Mouse (Mus musculus) c-Kit-positive CD71-positive TER-119-positive erythroid progenitor cells, embryonic 14.5 days (primary cell): ENCODE data around the gene Usp48.

ENCODE experiments used
- DNase-seq: peaks from one replicate; pipeline ENCODE4 v3.0.0-alpha.2; 2013; ENCODE audit warnings: low spot score

The Usp48 gene

DNA sequence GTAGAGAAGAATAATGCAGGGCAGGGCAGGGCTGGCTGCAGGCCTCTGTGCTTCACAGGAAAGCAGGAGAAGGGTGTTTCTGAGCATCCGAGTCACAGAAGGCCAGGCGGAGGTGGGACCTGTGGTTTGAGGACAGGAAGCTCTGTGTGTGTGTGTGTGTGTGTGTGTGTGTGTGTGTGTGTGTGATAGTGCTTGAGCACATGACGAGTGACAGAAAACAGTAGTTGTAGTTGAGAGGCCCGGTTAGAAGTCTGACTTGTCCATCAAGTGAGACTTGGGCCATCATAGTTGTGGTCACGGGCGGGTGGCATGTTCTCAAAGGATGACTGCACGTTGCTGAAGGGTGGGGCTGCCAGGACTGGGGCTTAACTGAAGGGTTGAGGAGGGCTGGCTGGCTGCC is 16.1 kb downstream of the Usp48 start:
- DNase-seq: no peak

DNA sequence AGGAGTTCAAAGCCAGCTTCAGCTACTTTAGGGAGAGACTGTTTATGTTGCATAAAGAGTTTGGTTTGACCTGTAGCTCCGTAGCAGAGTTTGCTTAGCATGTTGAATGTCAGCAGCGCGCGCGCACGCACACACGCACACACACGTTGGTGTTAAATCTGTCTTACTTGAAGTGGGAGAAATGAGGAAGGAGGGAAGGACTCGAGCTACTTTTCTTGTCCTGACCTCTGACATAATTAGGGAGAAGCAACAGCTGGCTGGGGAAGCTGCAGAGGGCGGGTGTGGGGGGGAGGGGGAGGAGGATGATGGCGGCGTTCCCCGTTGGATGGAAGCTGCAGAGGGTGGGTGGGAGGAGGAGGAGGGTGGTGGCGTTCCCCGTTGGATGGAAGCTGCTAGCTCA is 16.7 kb downstream of the Usp48 start:
- DNase-seq: no peak

DNA sequence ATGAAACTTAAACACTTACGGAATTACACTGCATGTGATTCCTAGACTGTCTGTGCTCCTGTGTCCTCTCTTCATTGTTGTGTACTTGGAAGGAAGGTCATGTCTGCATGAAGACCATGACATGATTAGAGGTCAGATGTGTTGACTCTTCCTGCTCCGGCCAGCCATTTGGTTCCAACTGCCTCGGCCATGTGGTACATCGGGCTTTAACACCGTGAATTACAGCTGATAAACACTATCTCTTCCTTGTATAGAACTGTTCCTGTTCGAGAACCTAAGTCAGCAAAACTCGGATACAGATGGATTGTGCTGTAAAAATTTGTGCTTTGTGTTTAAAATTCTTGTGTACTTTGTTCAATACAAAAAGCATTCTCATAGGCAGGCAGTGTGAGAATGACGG is 29.3 kb downstream of the Usp48 start:
- no peak for DNase-seq

DNA sequence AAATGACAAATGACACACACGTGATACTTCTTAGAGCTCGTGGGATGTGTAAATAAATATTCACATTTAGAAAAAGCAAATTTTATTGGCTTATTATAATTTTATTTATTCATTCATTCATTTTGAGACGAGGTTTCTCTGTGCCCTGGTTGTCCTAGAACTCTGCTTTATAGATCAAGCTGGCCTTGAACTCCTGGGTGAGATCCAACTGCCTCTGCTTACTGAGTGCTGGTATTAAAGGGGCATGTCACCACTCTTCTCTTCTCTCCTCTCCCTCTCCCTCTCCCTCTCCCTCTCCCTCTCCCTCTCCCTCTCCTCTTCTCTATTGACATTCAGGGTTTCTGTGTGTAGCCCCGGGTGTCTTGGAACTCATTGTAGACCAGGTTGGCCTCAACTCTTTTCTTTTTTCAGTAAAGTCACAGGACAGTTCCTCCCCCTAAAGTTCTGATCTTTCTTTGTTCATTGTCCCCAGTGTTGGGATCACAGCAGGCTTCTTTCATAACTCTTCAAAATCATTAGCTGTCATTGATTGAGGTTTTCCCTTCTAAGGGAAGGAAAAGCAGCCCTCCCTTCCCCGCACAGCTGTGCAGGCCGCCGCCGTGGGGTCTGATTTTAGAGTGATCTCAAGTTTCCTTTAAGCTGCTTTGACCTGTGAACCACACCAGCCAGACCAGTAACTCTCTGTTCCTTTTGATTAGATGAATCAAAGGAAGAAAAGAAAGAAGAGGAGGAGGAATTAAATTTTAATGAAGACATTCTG is 34.1 kb downstream of the Usp48 start:
- DNase-seq: no peak

DNA sequence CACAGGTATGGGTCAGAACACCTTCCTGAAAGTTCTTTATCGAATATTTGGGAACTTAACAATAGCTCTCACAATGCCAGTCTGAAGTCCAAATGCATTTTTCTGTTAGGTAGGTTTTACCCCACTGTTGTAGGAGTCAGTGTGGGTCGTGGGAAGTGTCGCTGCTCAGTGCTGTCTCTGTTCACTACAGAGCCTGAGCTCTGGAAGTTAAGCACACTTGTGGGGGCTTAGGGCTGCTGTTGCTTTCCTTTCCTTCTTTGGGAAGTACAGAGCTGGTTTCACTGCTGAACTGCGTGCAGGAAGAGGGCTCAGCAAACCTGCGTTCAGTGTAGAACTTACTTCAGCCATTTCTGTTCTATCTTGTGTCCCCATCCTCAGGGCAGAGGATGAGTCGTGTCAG is 34.8 kb downstream of the Usp48 start:
- no peak for DNase-seq

DNA sequence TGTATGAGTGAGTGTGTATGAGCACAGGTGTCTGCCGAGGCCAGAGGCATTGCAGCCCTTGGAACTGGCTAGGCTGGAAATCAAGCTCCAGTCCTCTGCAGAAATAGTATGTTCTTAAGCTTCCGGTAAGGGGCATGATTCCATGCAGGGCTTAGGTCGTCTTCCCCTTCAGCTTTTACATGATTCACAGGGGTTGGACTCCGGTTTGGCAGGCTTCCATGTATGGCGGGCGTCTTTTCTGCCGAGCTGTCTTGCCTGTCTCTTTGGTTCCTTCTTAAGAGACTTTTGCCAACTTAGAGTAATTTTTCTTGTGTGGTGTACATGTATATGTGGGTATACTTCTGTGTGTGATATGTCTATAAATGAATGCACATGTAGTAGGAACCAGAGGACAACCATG is 35.8 kb downstream of the Usp48 start:
- no peak for DNase-seq

DNA sequence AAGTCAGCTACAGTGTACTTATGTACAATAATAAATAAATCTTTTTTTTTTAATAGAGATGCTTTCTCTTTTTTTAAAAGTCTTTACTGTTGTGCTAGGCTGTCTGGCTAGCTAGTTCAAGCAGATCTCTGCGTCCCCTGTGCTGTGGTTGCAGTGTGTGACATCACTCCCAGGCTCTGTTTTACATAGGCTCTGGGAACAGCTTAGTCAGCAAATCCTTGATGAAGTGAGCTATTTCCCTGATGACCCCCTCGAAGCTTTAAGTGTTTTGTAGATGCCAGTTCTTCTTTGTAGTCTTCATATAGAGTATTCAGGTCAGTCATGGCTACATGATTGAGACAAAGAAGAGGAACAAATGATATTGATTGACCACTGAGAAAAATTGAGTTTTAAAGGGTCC is 36.6 kb downstream of the Usp48 start:
- no peak for DNase-seq

DNA sequence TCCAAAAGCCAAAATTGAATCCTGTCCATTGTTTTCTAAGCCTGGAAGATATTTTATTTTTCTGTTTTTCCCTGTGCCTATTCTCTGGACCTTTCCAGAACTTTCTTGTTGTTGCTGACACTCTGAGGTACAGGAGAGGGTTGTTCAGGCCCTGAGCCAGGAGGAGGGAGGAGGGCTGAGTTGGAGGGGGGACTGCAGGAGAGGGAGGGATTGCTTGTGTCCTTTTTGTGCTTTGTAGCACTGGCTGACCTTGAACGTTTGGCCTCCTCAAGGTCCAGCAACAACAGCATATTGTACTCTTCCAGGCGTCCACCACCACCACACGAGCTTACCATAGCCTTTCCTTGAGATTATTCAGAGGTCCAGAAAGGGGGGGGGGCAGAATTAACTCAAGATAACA is 38.0 kb downstream of the Usp48 start:
- DNase-seq: no peak

DNA sequence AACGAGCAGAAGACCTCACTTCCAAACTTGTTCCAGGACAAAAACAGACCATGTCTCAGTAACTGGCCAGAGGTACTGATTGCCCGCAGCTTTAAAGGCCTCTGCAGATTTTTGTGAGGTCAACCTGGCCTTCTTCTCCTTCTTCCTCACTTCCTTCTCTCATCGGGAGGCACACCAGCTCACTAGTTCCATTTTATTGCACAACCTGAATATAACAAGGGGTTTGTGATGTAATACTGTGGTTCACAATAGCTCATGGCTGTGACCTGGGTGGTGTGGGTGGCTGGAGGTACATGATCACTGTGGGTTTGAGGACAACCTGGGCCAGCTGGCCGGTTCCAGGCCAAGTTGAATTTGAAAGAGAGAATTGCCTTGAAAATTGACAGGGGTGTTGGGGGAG is 39.8 kb downstream of the Usp48 start:
- no peak for DNase-seq

DNA sequence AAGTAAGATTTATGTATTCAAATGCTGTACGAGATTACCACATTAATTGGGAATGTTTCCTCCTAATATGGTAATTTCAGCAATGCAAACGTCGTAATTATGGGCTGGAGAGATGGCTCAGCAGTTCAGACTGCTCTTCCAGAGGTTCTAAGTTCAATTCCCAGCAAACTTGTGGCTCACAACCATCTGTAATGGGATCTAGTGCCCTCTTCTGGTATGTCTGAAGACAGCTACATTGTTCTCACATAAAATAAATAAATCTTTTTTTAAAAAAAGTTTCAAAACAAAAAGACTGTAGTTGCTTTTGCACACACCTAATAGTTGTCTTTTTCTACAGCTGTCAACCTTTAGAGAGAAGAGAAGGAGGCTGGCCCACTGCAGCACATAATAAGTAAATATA is 43.0 kb downstream of the Usp48 start:
- DNase-seq: no peak

DNA sequence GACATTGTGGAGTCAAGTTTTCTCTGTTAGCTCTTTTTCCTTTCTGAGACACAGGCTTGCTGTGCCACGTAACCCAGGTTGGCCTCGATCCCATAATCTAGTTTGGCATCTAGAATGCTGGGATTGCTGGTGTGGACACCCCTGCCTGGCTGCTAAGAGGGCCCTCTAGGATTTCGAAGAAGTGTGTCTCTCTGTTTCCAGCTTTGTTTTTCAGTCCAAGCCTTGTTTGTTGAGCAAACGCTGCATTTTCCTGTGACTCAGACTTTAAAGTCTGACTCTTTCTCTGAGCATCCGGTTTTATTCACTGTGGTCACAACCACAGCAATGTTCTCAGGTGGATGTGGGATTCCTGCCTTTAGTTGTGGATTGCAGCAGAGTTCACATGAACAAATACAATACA is 48.0 kb downstream of the Usp48 start:
- DNase-seq: no peak

DNA sequence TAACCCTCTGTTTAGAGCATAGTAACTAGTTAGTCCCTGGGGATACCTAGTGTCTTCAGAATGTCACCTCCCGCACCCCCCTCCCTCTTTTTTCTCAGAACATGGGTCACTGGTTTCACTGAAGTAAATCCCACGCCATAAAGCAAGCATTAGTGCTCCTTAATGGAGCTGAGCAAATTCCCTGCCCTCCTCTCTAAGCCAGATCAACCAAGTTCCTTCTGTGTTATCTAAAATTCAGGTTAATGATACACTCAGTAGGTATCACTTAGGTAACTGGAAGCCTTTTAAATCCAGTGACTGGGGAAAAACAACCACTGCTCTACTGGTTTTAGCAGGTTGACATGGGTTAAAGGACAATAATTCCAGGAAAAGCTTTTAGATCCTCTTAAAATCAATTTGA is 48.5 kb downstream of the Usp48 start:
- no peak for DNase-seq

DNA sequence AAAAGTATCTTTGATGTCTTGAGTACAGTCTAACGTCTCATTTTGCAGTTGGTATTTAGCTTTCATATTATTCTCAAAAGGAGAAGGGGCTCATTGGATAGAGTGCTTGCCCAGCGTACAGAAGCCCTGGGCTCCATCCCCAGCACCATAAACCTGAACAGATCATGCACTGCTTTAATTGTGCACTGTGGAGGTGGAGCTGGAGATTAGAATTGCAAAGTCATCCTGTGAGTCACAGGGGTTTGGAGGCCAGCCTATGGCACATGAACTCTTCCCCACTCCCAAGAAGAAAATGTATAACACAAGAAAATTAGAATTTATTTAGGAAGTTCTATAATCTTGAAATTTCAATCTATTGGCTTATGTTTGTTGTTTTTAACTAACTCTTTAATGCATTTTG is 49.9 kb downstream of the Usp48 start:
- peak; percentile 16 for DNase-seq

DNA sequence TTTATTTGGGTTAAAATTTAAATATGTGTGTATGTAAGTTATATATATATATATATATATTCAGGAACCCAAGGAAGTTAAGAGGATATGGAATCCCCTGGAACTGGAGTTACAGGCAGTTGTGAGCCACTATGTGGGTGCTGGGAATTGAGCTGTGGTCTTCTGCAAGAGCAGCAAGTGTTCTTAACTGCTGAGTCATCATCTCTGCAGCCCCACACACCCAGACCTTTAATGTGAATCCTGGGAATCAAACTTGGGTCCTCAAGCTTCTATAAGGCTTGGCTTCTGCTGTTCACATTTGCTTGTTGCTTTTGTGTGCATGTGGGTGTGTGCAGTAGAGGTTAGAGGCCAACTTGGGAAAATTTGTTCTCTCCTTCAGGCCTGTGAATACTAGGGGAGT is 52.7 kb downstream of the Usp48 start:
- no peak for DNase-seq

DNA sequence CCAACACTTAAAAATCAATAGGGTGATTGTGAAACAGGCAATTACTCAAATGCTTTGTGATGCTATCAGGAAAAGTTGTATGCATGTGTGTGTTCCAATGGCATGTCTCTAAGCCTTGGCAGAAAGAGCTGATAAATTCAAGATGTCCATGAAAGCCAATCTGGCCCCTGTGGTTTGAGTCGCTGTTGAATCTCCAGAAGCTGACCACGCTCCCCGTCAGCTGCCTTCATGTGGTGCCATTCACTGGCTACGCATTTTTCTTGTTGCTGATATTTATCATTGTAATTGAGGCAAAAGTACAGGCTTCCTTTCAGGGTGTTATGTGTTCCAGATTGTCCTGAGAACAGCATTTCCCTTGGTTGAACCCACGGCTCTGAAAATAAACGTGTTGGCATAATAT is 54.1 kb downstream of the Usp48 start:
- DNase-seq: no peak

DNA sequence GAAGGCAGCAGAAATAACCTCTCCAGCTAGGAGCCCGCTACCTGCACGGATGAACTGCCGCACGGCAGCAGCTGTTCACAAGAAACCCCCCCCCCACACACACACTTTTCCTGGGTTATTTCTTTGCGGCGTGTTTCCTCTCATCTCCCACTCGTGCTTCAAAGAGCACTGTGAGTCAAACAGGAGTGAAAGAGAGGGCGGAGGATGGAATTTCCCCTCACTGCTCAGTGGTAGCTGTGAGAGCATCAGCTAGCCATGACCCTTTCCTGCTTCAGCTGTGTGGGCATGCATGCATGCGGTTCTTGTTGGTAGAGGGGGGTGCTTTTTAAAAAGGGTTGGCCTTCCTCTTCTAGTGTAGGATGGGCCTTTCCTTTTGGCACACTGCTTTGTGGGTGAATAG is 54.7 kb downstream of the Usp48 start:
- DNase-seq: no peak

DNA sequence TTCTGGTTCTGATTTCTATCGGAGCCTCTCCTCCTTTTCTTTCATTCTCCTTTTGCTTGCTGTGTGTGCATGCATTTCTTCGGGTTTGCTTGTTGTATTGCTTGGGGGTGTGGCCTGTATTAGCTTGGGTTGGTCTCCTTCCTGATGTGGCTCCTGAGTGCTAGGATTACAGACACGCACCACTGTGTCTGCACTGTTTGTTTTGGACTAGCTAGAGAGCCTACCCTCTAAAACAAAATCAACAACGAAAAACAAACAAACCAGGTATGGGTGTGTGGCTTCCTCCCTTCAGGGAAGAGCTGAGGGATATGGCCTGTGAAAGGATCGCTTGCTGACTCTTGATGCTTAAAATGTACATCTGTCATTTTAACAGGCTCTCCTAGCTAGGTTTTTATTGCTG is 57.4 kb downstream of the Usp48 start:
- DNase-seq: no peak

DNA sequence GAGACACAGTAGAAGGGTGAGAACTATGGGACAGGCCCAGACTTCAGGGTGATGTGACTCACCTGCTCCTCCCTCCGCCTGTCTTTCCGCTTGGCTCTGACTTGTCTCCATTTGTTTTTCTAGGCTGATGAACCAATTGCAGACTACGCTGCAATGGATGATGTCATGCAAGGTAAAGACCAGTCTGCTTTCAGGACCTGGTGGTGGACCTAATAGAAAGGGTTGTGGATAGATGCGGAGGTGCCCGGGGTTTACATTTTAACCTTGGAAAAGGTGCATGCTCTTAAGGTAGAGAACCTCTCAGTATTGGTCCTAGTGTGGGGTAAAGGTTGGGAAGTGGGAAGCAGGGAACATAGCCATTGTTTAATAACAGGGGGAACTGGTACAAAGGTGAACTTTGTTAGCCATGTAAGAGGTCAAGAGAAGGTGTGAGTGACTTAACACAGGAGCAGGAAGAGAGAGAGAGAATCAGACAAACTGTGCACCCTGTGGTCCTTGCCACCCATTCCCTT is 59.3 kb downstream of the Usp48 start:
- no peak for DNase-seq

DNA sequence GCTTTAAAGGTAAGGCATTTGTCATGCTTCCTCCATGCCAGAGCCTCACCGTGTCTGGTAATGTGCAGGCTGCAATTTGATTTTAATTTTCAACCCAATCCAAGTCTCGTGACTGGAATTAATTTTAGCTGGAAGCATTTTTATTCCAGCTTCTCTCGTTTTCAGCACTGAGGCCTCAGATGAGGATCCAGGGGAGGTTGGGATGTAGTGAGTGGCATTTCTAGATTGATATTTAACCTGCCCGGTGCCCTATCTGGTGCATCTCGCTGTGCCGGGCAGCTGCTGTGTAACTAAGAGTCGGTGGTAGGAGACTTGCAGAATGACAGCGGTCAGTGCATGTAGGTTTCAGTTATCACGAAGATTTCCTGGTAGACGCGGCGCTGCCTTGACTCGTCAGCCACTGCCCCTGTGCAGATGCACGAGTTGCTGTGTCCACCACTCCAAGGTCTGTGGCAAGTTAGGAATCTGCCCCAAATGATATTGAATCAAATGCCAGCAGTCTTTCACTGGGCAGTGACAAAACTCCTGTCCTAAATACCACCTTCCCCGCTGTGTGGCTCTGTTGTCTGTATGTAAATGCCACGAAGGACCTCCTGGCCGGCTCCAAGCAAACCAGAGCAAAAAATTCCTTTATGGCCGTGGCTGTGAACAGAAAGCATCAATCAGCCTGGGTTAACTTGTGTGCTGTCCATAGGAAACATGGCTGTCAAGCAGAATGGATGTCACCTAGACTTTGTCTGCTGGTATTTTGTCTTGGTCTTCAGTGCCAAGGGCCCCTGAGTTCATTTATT is 61.9 kb downstream of the Usp48 start:
- DNase-seq: no peak

DNA sequence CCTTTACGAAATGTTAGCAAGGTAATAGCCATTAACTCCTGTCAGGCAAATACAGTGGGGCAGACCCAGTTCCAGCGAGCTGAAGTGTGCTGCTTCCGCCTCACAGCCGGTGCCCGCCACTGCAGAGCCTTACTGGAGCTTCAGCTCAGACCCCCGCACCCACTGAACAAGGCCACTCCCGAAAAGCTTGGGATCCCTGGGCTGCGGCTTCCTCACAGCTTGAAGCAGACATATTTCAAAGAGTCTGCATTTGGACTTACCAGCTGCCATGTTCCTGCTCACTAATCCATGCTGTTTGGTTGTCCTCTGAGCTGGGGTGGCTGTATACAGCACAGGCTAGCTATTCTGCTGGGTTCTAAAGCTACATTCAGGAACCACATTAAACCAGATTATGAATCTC is 64.1 kb downstream of the Usp48 start:
- DNase-seq: no peak

DNA sequence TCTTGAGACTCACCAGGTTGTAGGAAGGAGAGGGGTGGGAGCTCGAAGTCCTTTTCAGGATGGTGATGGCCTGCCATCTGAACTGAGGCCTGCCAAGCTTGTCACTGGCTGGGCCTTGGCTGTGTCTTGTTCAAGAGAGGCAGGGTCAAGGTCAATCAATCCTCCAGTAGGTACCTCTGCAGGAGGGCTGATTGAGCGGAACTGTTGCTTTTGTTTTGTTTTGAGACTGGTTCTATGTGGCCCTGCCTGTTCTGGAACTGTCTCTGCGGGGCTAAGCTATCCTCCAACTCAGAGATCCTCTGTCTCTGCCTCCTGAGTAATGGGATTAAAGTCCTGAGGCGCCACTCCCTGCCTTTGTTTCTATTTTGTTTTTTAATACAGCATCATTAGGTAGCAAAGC is 66.0 kb downstream of the Usp48 start:
- no peak for DNase-seq

DNA sequence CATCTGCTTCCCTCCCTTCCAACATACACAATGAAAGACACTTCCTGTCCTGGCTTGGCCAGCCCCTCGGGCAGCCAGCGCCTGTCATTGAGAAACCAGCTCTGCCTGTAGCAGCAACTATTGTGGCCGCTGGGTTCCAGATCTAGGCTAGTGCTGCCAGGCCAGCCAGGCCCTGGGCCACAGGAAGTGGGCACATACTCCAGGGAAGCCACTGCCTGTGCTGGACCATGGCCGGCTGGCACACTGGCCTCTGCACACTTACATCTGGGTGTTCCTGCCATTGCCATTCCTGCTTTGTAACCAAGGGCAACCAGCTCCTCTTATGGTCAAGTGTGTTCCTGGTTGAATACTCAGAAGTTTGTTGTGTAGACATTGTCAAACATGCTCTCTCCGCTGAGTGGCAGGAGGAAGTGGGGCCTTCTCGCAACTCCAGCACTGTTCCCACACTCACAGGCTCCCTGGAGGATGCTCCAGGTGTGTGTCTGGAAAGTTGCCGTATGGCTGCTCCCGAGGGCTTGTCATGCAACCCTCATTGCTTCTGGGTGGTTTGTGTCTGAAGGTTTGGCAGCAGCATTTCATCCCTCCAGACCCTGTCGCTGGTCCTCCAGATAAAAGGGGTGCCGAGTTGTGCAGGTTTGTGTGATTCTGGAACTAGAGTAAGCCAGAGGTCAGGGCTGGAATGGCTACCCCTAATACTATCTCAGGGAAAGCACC is 67.0 kb downstream of the Usp48 start:
- no peak for DNase-seq

DNA sequence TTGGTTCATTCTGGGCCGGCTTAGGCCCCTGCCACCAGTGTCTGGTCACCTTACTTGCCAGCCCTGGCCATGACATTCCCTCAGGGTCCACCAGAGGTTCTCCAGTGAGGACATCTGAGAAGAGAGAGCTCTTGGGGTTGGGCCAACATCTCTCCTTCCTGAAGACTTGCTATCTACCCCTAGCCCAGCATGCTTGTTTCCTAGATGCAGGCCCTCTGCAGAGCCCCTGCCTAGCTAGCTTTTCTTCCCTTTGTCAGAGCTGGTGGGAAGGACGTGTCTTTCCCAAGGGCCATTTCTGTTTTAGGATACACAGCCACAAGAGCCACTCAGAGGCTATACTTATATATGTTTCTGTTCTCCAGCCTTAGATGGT is 67.5 kb downstream of the Usp48 start:
- no peak for DNase-seq
